Mouse (Mus musculus): ENCODE measurements around the gene Arcn1.

Arcn1 gene

DNA sequence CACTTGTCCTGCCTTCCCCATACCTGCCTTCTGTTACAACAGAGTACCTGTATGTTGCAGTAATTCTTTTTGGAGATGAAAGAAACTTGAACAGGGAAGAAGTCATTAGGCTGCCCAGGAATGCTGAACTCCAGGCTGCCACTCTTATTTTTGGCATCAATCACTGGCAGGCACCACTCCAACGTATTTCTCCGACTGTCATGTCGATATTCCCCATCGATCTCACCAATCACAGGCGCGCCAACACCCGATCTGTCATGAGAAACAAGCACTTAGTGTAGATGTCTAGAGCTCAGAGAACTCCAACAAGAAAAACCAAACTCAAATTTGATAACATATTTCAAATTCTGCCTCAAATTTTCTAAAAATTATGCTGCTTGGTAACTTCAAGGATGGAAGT is 22.3 kb downstream of the Arcn1 start:
- DNase-seq (ENCODE audit: low spot score in 2 of 2): no peak

DNA sequence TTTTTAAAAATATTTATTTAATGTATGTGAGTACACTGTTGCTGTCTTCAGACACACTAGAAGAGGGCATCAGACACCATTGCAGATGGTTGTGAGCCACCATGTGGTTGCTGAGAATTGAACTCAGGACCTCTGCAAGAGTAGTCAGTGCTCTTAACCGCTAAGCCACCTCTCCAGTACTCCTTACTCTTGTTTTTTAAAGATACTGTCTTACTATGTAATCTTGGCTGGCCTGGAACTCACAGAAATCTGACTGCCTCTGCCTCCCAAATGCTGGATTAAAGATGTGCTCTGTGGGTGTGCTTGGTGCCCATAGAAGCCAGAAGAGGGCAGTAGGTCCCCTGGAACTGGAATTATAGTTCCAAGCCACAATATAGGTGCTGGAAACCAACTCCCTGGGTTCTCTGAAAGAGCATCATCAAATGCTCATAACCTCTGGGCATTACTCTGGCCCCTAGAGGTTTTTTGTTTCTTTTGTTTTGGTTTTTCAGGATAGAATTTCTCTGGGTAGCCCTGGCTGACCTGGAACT is 26.9 kb downstream of the Arcn1 start:
- DNase-seq (ENCODE audit: low spot score in 2 of 2): no peak

DNA sequence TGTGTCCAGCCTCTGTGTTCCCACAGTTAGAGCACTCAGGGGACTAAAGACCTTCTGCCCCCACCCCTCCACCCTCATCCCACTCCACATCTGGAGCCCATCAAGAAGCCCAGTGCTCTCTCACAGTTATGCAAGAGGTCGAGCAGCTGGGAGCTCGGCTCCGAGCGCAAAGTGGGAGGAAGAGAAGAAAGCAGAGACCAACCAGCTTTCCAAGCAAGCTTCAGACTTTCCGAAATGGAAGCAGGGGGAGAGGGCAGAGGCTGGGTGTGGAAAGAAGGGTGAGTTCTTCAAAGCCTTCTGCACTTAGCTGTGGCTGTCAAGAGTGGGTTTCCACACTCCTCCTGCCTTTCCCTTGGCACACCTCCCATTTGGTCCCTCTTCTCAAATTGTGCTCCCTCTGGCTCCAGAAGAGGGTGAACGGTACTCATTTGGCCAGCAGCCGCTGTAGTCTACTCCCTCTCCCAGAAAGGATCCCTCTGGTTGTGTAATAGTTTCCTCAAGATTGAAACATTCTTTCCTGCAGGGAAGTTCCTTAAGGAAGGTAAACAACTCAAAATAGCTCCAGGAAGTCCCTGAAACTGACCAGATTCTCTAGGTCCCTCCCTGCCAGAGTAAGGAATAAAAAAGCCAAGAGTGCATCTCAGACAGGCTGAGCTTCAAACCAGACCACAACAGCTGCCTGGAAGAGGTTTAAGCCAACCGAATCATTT is 30.2 kb downstream of the Arcn1 start:
- DNase-seq (ENCODE audit: low spot score in 2 of 2): no peak

DNA sequence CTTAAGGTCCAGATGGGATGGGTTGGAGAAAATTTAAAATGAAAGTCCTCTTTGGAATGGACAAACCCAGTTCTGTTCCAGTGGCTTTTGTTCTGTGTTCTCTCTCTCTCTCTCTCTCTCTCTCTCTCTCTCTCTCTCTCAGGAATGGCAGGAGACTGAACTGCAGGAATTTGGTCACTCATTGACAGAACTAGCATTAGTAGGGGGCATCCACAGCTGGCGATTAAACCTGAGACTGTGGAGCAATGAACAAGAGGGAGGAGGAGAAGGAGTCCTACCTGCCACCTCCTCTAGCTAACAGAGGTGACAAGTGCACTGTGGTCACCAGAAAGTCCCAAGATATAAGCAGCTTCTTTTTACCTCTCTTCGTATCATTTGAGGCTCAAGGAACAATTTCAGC is 31.3 kb downstream of the Arcn1 start:
- no peak for DNase-seq (ENCODE audit: low spot score in 2 of 2)

DNA sequence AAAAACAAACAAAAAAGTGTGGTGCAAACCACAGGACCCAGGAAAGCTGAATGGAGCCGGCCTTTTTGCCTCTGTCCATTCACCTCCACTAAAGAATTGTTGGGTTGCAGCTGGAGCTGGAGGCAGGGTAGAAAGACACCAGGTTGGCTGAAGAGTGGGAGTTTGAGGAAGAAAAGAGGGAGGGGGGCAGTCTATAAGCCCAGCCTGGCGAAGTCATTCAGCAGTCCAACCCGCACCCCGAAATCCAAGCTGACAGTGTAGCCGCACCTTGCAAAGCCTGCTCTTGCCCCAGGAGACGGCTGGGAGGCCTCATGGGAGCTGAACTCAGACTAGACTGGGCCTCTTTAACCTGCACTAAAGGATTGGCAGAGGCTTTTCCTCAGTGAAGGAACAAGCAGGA is 31.8 kb downstream of the Arcn1 start:
- no peak for DNase-seq (ENCODE audit: low spot score in 2 of 2)

DNA sequence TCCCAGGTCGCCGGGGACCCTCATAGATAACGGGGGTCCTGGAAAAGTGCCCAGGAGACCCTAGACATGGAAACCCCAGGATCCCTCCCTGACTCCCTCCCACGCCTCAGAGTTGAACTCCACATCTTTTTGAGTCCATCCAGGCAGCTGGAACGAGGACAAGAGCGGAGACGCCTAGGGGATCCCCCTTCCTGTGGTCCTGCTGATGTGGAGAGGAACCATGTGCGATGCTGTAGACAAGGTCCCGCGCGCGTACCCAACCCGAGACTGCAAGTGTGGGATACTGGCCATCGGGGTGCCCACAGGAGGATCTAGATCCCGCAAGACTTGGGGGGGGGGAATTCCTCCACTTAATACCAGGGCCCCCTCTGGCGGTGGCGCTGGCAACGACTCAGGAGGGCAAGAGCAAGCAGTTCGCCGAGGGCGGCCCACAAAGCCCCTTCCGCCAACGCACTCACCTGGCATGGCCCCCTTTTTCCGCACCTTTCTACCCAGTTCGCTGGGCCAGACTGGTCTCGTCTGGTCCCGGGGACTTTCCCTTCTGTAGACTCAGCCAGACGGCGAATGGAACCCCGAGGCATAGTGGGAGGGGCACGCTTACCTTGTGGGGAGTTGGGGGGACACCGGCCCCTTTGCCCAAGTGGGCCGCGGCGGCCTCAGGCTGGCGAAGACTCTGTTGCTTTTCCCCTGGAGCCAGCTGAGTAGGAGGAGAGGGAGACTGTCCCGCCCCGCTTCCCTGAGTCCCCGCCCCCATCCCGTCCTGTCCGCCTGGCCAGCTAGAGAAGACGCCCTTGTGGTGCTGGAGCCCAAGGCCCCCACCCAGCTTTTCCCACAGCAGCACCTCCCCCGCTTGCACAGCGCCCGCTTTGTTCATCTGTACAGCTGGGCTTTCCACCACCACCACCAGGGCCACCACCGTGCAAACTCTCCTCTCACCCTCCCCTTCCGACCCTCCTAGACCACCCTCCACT is 32.8 kb downstream of the Arcn1 start, which contains the start of gene Phldb1:
Gene Phldb1, minus strand, starts transcription at position 675 of the 971 bp plus-strand sequence.
- DNase-seq (ENCODE audit: low spot score in 2 of 2): peak in 1 of 2 experiments; percentile 45

DNA sequence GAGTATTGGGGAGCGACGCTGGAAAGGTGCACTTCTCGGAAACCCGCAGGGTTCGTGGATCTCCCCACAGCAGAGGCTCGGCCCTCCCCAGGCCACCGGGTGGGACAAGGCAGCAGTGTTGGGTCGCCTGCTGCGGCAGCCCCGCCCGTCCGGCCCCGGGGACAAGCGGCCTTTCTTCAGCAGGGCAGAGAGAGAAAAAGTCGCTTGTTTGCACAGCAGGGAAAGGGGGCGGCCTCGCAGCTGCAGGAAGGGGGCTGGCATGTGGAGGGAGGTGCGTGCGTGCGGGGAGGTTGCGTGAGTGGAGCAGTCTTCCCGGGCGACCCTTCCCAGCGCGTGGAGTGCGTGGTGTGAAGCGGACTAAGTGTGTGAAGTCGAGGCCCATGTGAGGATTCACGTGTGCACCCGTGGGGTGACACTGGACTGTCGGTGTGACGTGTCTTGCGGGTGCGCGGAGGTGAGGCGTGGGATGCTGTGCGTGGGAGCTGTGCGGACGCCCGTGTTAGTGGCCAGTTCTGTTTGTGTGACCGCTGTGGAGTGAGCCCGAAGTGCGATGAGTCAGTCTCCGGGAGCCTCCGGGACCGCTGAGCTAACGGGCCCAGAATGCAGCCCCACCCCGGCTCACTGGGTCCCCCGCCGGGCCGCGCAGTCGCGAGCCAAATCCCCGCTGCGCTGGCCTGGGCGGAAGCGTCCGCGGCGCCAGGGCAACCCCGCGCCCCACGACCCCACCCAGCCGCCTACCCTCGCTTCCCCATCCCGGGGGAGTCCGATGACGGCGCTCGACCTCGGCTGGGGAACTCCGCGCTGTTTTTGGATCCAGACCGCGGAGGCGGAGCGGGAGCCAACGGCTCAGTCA is 33.7 kb downstream of the Arcn1 start:
- DNase-seq (ENCODE audit: low spot score in 2 of 2): no peak

DNA sequence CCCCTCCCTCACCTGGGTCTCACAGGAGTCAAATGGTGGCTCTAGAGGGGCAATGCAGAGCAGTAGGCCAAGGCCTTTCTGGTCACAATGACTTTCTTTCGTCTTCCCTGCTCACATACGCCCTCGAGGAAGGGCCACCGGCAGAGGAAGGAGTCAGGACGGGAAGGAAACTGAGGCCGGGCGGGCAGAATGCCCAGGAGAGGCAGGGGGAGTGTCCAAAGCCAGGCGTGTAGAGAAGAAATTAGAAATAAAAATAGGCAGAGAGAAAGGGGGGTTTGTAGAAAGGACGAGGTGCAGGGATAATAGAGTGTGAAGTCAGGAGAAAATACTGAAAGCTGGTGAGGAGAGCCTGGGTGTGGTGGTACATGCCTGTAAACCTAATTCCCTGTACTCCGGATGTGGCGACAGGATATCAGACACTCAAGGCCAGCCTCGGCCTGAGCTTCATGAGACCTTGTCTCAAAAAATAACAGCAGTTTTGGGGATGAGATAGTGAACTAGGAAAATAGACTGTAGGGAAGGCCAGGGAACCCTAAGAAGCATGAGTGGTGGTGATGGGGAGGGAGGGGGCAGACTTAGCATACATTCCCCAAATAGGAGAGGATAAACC is 34.6 kb downstream of the Arcn1 start:
- DNase-seq (ENCODE audit: low spot score in 2 of 2): no peak

DNA sequence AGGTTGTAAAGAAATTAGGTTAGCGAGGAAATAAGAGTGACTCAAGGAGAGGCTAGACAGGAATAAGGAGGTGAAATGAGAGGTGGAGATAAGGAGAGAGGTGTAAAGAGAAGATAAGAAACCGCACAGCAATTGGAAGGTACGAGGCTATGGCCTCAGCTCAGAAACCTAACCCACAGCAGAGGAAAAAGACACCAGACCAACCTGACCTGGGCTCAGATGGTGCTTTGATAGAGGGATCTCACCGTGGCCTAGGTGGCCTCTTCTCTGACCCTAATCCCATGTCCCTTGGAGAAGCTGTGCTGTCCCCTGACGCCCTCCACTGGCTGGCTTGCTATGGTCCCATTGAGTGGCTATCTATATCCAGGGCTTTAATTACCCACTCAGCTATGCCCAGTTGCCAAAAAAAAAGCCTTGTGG is 35.5 kb downstream of the Arcn1 start:
- no peak for DNase-seq (ENCODE audit: low spot score in 2 of 2)

DNA sequence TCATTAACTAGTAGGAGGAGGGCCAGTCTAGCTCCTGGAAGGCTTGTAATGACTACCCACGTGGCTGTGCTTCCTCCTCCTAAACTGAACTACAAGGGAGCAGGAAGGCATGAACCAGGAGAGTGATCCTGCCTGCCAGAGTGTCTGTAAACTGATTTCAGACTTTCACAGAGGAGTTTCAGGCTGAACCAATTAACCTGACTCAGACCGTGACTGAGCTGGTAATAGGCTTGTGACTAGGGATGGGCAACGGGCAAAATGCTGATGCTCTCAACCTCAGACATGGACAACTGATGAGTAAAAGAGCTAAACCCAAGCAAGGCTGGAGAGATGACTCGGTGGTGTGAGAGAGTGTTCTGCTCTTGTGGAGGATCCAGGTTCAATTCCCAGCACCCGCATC is 40.2 kb downstream of the Arcn1 start:
- DNase-seq (ENCODE audit: low spot score in 2 of 2): no peak

DNA sequence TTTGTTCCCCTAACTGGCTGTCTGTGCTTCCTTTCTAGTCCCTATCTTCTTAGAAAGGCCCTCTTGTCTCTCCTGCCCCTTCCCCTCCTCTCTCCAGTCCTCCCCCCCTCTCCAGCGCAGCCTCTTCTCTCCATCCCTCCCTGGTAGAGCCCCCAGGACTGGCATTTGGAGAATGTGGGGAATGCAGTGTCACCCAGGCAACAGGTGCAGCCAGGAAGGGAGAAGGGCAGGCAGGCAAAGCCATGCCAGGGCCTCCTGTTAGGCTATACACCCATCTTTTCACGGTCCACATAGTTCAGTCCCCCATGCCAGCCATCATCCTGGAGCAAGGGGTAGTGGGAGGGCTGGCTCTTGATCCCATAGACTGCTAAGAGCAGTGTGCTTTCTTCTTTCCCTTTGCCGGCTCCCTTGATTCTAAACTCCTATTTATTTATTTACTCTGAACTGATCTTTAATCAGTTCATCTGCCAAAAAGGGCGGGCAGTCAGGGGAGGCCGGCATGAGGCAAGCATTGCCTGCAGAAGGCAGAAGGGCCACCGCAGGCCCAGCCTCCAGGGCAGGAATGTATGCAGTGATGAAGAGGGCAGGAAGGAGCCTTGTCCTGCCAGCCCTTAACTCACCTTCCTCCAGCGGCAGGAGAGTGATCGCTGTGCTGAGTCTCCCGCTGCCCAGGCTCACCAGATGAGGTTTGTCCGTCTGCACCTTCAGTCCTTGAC is 41.1 kb downstream of the Arcn1 start:
- DNase-seq (ENCODE audit: low spot score in 2 of 2): no peak

DNA sequence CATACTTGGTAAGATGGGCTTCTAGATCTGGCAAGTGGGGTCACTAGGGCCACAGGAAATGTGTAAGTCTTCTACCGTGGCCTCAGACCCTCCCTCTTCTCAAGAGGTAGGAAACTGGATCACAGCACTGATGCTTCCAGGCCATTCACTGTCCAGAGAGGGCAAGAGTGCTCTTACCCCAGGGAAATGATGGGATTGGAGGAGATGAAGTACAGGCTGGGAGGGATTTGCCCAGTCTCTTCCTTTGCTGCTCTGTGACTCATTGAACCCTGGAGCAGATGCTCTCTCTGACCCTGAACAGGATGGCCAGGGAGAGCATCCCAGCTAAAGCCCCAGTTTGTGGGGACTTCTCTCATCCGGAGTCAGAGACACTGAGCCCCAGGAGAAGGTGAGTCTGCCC is 43.0 kb downstream of the Arcn1 start:
- DNase-seq (ENCODE audit: low spot score in 2 of 2): no peak

DNA sequence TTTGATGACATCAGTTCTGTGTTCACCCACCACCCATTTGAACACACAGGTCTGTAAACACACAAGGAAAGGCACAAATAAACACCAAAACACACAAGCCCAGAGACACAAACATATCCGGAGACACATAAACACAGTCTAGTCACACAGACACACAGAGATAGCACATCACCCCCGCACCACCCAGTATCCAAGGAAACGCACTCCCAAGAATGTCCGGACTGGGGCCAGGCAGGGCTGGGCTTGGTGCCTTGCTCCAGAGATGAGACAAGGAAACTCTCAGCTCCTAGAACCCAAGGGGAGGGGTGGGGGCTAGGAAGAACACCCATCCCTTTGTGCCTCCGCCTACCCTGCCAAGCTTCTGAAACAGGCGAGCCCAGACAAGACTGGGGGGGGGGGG is 43.4 kb downstream of the Arcn1 start:
- peak in 1 of 2 experiments; percentile 46 for DNase-seq (ENCODE audit: low spot score in 2 of 2)

DNA sequence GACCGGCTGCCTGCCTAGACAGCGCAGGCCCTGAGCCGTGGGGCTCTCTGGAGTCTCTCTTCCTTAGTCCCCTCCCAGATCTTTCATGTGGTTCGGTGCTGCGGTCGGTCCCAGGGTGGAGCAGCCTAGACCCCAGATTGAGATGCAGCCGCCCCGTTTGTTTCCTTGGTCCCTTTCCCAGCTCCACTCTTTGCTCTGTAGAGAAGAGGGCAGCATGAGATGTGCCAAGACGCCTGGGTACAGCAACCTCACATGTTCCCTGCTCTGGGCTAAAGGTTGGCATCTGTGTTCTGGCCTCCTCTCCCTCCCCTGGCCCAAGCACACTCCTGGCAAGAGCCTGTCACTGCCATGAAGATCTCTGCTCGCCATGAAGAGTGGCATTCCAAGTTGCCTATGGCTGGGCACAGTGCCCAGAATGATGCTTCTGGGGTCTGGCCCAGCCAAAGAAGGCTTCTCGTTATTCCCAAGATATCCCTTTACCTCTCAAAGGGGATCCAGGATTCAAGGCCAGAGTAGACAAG is 44.1 kb downstream of the Arcn1 start:
- peak in 1 of 2 experiments; percentile 55 for DNase-seq (ENCODE audit: low spot score in 2 of 2)

DNA sequence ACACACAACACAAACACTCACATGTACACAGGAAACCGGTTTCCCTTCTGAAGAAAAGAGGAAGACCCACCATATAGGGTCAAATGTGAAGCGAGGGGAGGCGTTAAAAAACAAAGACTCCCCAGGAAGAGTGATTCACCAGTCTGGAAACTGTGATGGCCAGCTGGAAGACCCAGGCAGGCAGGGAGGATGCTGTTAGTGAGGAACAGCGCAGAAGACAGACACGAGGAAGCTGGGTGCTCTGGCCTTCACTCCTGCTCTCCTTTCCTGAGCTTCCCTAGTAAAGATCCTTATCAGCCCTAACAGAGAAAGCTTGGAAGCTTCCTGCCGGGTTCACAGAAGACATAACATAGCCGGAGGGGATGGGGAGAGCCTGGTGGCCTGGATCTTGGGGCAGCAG is 44.6 kb downstream of the Arcn1 start:
- DNase-seq (ENCODE audit: low spot score in 2 of 2): no peak

DNA sequence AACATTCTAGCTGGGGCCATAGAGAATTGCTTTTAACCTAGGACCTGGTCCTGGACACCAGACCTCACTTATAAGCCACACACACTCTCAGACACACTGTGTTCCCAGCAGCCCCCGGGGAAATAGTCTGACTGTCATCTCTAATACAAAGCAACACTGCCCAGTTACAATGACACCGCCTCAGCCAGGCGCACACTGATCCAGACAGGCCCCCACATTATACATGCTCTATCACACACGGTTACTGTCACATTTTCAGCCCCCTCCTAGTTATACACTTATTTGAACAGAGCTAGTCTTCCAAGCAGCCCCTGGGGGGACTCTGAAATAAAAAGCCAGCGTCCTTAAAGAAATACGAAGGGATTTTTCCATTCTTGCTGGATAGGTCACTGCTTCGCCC is 45.1 kb downstream of the Arcn1 start:
- no peak for DNase-seq (ENCODE audit: low spot score in 2 of 2)

DNA sequence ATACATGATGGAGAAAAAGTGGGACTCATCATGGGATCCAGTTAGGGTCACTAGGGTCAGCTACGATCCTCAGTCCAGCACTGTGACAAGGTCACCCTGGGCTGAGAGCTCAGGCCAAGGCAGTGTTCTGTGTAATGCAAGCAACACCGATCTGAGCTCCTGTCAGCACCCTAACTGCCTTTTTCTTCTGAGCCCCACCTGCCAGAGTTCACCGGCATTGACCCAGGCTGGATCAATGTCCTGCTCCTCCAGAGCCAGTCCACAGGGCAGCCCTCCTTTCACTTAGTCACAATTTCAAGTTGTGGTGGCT is 45.8 kb downstream of the Arcn1 start:
- DNase-seq (ENCODE audit: low spot score in 2 of 2): no peak

DNA sequence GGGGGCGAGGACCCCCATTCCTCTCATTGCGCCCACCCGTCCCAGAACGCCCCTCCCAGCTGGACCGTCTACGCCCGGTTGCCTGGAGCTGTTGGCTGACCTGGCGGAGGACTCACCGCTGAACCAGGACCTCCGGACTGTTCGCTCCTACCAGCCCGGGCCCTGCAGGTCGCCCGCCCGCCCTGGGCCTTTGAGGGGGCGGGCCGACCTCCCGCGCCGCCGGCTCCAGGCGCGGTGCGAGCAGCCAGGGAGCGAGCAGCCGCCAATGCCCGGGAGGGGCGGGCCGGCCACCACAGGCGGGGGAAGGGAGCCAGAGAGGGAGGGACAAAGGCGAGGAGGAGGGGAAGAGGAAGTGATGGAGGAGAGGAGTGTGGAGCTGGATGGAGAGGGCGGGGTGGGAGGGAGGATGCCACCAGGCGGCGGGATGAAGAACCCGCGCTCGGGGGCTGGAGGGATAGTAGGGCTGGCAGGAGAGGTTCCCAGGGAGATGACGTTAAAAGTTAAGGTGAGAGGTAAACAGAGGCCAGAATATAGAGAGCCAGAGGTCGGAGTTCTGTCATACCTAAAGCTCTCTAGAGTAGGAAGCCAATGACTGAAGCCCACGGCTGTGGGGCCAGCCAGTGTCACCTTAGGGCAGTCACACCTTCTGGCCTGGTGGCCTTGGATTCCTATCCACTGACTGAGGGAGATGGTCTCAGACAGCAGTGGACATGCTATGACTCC is 46.3 kb downstream of the Arcn1 start:
- DNase-seq (ENCODE audit: low spot score in 2 of 2): peak; percentile 62 to 86

DNA sequence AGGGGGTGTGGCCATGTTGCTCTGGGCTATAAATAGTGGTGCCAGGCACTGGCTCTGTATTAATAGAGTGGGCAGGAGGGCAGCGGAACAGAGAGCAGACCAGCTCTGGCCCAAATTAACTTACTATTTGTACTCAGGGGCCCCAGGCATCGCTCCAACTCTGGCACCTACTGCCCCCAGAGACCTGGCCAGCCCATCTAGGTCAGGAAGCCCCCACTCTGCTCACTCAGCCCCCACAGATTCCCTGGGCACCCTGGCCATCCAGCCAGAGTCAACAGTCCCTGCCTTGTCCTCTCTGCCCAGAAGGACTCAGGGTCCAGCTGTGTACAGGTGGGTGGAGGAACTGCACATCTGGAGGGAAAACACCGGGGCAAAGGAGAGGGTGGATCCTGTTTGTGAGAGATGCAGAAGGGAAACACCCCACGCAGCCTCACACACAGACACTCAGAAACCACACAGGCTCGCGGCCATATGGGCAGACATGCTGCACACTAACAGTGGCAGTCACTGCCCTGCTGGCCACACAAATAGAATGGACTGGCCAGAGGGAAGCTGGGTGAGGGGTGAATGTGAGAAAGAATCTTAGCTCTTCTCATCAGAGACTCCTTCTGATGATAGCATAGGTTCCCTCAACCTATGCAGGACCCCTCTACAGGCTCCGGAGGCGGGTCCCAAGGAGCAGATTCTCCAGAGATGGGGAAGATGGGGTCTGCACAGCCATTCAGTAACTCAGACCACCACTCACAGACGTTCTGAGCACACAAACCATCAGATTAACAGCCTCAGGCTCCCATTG is 47.1 kb downstream of the Arcn1 start:
- peak in 1 of 2 experiments; percentile 61 for DNase-seq (ENCODE audit: low spot score in 2 of 2)
